Mouse (Mus musculus) frontal cortex, postnatal 10 days (tissue): Measurements from ENCODE around the gene Lrrn2.

ENCODE experiments used
- DNase-seq, 2 experiments: peaks; one replicate each; pipeline ENCODE4 v3.0.0; 2022; ENCODE audit warnings: low spot score in 2 of 2, mixed read lengths in 1 of 2

The Lrrn2 gene

DNA sequence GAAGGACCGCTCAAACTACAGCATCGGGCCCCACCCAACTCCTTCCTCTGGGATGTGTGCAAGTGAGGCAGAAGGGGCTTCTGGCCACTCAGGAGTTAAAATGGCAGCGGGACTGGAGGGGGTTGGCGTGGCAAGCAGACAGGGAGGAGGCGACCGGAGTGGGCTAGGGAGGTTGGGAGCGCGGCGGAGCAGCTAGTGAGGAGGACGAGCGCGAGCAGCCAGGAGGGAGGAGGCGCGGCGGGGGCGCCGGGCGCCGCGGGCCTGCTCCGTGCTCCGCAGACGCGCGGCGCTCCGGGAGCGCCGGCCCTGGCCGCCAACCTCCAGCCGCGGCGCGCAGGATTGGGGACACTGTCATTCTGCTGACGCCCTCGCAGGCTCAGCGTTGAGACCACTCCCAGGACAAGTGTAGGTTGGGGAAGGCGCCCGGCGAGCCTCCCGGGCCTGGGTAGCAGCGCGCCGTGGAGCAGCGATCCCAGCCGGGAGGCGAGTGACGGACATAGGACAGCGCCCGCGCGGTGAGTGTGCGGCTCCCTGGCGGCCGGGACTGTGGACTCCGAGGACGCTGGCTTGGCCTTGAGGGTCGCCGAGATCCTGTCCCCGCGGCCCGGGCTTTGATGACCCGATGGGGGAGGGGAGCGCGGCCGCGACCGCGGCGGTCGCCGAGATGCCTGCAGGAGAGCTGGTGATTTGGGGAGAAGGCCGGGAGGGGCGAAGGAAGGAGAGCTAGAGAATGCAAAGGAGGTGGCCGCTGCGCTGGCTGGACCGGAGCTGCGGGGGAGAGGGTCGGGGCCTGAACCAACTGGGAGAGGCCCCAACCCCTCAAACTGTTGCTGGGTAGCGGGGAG is at the start of gene Lrrn2:
TSS of gene Lrrn2 (plus strand) at position 113 of the 845 bp plus-strand sequence.
- DNase-seq: peak; percentile 74 to 75

DNA sequence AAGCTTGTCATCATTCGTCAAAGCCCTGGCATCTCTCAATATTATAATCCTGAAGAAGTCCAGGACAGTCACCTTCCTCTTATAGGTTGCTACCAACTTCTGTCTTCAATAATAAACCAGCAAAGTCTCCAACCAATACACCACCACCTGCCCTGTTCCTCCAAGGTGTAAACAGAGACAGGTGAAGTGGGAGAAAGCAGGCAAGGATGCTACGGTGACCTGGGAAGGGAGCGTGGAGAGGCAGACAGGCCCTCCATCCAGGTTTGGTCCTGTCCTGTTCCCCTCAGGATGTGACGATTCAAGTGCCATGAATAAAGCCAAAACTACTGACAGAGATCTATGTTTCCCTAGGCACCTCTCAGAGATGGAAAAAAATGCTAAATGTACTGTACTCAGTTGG is 48.1 kb upstream of the Lrrn2 start:
- no peak for DNase-seq

DNA sequence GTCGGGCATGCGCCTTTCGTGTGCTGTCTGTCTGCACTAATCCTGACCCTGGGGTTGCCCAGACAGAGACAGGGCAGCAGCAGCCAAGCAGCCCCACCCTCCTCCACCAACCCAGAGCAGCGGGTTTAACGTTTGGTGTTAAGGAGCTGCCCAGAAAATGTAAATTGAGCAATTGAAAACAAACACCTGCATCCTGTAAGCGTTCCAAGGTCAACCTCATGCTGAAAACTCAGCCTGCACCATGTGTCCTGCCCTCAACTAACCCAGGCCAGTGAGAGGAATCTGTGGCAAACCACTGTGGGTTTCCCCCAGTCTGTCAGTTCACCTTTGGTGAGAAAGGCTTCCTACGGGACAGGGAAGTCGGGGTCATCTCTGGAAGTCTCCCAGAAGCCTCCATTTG is 46.0 kb upstream of the Lrrn2 start:
- no peak for DNase-seq

DNA sequence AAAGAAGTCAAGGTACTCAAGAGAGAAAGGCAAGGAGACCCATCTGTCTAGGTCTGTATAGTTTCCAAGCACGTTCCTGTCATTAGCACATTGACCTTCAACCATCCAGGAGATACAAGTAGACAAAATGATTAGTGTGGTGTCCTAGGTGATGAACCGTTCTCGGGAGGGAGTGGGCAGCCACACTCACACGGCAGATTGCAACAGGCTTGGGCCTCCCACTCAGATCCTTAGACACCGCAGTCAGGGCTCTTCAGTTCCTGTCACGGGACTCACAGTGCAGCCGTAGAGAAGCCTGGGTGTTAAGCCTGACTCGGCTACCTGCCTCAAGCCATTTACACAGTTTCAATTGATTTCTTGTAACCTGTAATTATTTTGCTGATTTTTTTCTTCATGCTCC is 43.2 kb upstream of the Lrrn2 start:
- no peak for DNase-seq

DNA sequence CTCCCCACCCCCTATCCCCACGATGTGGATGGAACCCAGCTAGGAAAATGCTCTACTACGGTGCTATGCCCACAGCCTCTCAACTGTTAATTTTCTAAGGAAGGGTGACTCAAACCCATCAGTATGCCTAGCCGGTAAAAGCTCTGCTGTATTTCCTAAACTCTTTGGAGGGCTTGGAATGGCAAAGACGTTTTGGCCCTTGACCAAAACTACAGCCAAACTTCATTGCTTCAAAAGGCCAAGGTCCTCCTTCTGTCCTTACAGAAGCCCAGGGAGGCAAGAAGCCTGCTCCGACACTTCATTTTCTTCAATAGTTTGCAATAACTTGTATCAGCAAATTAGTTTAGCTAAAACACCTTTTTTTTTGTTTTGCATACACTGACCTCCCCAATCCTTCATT is 42.4 kb upstream of the Lrrn2 start:
- DNase-seq: no peak

DNA sequence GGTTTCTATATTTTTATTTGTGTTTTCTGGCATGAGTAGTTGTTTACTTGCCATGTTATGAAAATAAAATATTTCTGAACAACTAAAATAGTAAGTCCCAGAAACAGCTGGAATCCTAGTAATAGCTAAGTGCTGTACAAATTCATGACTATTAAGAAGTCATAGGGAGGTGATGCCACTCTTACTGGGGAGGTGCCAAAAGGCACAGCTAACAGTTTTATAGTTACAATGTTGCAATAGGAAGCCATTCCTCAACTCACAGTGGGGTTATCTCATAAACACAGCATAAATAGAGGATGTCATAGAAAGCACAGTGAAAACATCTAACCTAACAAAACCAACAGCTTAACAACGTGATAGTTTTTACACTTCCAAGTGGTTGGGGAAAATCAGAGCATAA is 41.7 kb upstream of the Lrrn2 start:
- DNase-seq: no peak

DNA sequence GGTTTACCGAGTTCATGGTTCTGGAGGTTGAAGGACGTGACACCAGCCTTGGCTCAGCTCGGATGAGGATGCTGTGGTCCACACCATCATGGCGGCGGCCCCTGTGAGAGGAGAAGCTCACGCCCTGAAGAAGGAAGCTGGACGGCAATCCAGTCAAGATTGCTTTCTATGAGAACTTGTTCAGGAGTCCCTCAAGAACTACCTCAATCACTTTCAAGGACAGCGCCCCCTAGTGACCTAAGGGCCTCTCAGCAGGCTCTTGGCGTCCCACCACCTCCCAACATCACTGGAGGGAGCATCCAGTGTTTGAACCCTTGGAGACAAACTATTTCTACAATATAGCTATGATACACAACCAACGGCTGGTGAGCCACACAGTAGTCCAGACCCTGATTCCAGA is 36.5 kb upstream of the Lrrn2 start:
- DNase-seq: no peak

DNA sequence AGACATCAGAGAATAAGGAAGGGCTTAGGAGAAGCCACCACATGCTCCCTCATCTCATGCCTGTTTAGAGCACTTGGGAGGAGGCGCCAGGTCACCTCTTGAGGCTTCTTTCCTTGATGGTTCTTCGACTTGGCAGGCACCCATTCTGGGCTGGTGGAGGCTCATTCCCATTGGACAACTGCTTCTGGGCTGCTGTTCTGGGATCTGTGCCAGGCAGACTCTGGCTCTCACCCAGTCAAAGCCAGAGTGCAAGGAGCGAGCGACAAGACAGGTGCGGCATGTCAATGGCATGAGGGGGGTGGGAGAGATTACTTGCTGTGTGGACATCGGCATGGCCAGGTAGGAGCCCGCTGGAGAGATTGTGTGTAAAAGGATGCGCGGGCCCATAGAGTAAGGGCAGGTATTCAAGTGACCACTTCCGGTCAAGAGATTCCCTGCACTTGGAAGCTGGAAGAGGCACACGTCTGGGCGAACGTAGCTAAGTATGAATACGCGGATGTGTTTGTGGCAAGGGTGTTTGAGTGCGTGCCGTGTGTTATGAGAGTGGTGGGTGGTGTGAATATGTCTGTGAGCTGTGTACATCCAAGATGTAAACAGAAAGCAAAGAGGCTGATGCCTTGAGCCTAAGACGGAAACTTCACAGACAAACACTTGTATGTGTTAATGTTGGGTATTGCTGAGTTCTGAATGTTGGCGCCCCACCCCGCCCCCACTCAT is 35.8 kb upstream of the Lrrn2 start:
- DNase-seq: peak in 1 of 2 experiments; percentile 50

DNA sequence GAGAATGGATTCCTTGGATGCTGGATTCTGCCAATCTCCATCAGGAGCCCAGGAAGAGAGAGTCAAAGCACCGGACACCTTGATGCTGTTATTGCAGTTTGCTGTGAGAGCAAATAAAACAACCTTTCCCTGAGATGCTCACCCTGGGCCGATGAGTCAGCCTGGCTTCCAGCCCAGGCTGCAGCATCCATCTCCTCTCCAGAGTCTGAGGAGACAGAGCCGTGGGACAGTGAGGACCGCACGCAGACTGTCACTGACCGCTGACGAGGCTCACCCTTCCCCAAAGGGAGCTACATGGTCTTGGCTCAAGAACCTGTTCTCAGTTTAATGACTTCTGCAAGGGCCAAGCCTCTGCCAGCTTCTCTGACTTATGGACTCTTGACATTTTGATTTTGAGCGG is 34.3 kb upstream of the Lrrn2 start:
- no peak for DNase-seq

DNA sequence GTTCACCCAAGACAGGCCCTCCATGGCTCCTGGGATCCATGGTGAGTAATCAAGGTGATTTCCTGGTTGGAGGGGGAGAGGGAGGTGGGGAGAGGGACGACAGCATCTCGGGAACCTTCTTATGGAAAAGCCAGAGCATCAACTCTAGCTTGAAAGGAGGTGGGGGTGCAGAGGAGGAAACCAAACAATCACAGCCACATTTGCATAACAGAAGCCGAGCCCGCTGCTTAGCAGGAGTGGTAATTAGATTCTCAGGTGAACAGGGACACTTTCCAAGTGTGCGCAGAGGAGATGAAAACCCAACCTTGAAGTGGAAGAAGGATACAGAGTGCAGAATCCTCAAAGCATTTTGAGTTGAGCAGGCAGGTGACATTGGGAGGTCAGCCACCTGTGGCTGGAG is 29.3 kb upstream of the Lrrn2 start:
- no peak for DNase-seq

DNA sequence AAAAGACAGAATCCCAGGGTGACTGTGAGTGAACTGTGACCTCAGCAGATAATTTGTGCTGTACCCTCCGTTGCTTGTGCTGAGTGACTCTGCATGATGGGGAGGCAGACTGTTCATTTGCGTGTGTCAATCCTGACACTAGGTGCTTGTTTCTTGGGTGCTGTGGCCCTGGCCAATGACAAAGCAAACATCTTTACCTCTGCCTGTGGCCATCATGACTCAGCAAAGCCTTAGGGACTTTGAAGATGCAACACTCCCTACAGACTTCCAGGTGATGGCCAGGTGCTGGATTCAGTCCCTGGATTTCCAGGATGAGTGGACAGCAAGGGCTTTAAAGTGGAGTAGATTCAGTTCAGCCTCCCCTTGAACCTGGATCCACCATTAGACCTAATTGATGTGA is 28.8 kb upstream of the Lrrn2 start:
- DNase-seq: no peak

DNA sequence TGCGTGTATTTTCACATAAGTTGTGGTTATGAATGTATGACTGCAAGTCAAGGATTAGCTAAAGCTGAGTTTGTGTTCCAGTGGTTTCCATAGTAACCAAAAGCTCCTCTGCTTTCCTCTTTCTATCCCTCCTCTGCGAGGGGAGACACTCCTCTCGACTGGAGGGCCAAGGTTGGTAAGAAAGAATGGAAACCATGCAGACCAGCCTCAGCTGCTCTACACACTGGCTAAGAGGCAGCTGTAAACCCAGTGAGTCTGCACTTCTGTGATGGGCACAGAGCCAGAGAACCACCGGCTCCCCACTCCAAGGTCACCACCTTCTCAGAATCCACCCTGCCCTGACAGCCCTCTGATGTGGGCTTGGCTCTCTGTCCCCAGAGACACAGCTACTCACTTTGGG is 28.3 kb upstream of the Lrrn2 start:
- DNase-seq: no peak

DNA sequence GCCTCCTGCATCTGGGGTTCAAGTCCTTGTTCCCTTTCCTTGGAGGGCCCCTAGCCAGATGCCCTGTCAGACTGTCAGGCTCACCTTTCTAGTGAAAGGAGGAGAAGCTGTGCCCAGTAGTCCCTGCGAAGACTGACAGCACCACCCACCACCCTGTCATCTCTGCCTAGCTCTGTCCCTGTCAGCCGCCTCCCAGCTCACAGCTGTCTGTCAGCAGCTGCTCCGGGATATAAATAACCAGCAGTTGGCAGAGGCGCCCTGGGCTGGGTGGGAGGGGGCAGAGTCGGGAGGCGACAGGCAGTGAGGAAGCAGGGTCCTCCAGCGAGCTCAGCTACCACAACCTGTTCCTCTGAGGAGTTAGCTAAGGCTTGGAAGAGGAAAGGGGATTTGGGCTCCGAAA is 26.8 kb upstream of the Lrrn2 start:
- DNase-seq: peak; percentile 37 to 49

DNA sequence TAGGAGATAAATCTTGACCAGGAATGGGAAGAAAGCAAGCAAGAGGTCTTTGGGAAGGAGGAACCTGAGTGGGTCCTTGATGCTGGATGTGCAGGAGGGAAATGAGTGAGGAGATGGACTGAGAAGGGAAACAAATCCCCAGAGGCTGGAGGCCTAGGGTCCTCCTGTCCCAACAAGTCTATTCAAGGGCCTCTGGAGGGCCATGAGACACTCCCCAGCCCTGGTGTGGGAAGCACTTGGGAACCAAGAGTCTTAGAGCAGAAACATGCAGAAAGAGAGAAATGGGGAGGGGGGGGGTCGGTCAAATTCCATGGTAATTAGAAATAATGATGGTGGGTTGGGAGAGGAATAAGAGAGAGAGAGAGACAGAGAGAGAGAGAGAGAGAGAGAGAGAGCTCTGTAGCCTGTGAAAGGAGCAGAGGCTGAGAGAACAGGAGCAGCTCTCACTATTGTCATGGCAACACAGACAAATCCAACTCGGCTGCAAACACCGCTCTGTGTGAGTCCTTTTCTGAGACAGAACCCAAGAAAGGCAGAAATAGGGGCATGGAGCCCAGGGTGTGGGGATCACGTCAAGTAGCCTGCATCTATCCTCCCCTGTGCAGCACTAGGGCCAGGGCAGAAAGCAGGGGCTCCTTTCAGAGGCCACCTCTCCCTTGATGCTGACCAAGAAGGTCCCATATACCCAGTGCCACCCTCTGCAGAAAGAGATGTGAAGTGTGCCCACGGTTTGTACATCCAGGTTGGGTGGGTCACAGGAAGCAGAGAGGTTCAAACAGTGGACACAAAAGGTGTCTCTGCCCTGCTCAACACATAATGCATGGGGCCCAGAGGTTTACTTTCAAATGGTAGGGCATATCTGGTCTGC is 21.3 kb upstream of the Lrrn2 start:
- DNase-seq: peak; percentile 34 to 46

DNA sequence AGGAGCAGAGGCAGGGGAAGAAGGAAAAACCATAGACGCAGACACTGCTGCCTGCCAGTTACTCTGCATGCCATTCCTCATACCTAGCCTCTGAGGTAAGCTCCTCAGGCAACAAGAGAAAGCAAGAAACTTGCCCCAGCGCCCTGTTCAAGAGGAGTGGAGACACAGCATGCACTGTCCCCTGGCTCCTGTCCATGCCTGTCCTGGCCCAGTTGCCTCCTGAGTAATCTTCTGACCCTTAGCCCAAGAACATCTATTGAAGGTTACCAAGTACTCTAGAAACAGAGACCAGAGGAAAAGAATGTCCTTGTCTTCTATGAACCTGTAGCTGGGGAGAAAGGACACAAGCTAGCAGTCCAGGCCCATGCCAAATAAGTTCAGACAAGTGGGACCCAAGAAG is 15.9 kb upstream of the Lrrn2 start:
- no peak for DNase-seq

DNA sequence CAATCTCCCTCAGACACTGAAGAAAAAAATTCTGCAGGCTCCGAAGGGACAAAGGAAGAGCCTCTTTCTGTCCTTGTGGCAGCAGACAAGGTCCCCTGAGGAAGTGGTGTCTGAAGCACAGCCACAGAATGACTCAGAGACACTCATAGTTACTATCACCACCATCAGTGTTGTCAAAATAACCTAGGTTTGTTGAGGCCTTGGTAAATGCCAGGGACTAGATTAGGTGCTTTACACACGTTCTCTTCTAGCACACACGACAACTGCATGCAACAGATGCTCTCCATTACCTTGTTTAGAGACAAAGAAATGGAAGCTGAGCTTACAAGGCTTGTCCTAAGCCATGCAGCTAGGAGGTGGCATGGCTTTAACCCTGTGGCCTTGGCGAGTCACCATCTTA is 14.5 kb upstream of the Lrrn2 start:
- DNase-seq: no peak

DNA sequence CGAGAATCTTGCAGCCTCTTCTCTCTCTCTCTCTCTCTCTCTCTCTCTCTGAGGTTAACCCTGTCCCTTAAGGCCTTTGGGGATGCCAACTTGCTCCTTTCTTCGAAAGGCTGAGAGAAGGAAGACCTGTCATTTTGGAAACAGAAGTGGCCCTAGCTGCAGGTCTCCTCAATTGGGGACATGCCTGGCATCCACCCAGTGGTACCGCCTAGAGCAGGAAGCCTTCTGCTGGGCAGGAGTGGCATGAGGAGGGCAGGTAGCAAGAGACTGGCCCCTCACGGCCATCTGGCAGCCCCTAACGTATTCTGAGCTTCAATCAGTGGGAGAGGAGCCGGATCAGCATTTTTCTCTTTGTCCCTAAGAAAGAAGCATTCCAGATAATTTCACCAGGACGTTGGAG is 9.7 kb upstream of the Lrrn2 start:
- no peak for DNase-seq

DNA sequence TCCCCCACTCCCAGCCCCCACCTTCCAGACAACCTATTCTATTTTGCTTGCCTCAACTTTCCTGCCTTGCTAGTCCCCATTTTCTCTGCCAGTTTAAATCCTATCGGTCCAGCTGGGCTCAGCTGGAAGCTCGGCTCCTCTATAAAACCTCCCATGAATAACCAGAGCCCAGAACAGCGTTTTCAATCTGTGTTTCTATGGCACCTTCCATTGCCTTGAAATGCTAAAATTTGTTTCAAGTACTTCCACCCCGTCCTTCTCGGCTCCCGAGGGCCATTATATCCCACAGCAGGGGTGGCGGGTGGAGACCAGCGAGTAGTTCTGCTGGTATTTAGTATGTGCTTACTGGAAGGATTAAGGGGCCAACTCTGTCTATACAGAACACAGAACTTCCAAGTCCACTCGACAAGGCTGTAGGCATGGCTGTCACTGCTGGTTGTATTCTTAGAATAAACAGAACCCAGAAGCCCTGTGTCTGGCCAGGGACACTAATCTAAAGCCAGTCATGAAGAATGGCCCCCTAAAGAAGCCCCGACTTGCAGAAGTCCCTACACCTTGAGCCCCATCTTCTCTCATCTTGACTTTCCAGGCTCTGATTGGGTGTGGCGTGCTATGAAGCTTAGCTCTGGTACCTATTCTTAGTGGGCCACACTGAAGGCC is 992 bp upstream of the Lrrn2 start:
- no peak for DNase-seq

DNA sequence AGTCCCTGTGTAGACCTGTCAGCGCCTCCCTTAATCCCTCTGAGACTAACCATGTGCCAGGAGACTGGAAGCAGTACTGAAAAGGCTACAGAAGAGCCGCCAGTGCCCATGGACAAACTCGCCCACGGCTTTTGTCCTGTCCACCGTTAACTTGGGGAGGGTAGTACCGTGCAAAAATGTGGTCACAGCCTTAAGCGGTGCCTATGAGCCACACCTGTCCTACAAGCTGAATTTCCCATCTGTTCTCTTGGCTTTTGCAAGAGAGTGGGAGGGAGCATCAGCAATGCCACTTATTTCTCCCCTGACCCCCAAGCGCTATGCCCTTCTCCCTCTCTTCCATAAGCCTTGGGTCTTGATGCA is 292 bp upstream of the Lrrn2 start:
- no peak for DNase-seq

DNA sequence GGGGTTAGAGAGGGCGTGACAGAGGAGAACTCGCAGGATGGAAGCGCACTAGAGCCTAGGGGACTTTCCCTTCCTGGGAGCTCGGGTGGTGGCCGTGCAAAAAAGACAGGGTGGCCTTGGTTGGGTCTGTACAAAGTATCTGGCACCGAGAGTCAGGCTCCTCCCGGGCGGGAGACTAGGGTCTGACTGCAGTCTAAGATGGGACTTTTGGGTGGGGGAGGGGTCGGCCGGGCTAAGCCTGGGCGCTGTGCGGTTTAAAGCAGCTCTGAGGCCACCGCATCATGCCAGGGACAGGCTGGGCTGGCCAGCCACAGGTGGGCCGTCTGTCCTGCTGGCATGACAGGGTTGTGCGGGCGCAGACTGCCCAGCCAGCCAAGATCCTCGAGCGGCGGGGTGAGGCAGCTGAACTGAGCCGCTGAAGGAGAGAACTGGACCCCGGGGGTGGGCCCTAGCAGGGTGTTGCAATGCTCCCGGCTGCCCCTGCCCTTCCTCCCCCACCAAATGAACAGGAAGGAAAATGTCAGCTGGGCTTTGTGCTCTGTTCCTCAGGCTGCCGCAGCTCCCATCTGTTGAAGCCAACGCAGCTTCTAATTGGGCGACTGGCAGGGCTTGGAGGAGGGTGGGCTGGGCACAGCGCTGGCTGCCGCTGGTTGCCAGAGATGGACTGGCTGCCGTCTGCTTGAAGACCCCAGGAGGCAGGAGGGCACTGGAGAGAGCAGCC is 1.1 kb downstream of the Lrrn2 start:
- peak; percentile 69 to 76 for DNase-seq

DNA sequence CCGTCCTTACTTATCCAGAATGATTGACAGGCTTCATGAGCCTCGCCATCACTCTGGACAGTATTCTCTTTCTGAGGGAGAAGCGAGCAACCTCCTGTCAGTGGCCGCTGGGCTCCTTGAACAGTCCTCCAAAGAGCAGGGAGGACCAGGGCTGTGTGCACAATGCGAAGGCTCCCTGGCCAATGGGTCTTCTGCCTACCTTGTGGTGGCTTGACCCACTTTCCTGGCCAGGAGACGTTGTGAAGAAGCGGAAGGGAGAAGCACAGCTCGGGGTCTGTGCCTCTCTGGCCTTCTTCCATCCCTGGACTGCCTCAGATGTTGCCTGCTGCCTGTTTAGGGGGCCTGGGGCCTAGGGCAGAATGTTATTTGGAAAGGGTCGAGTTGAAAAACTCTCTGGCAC is 1.8 kb downstream of the Lrrn2 start:
- DNase-seq: no peak
